Mouse (Mus musculus) embryonic facial prominence, embryonic 14.5 days (tissue): ENCODE results near the gene Shtn1. TPM values are rescaled to one million over a fixed set of nuclear protein-coding genes. Genes with fewer than 3 reads are reported as not detected.

Experiments
- ATAC-seq: fragments of 200-750 bp; cut with Nextera tagmentation; 2 replicates; pipeline ENCODE4 v1.8.0; 2017; ENCODE audit warnings: low read depth, moderate number of reproducible peaks, moderate TSS enrichment
- DNase-seq: peaks from one replicate; pipeline ENCODE4 v3.0.0-alpha.2; 2015; ENCODE audit warnings: low spot score
- H3K27ac ChIP-seq: fragments of 300-500 bp; sonication (generic); replicated peaks from 2 replicates; pipeline ENCODE4 v1.5.1; 2014; ENCODE audit warnings: low read depth, mild to moderate bottlenecking, low read length, moderate library complexity
- H3K27me3 ChIP-seq: fragments of 300-500 bp; sonication (generic); replicated peaks from 2 replicates; pipeline ENCODE4 v1.6.1; 2014; ENCODE audit warnings: low read length; ENCODE audit not compliant: control insufficient read depth, insufficient read depth
- H3K36me3 ChIP-seq: fragments of 300-500 bp; sonication (generic); 2 replicates; pipeline ENCODE4 v1.6.1; 2014; ENCODE audit warnings: low read length, mixed read lengths; ENCODE audit not compliant: control insufficient read depth, insufficient read depth
- H3K4me1 ChIP-seq: fragments of 300-500 bp; sonication (generic); 2 replicates; pipeline ENCODE4 v1.6.1; 2014; ENCODE audit warnings: antibody characterized with exemption, low read length; ENCODE audit not compliant: control insufficient read depth, insufficient read depth
- H3K4me2 ChIP-seq: fragments of 300-500 bp; sonication (generic); 2 replicates; pipeline ENCODE4 v1.6.1; 2014; ENCODE audit warnings: low read depth, mild to moderate bottlenecking, low read length, moderate library complexity, mixed read lengths
- H3K4me3 ChIP-seq: fragments of 300-500 bp; sonication (generic); 2 replicates; pipeline ENCODE4 v1.5.1; 2014; ENCODE audit warnings: low read depth, mild to moderate bottlenecking, low read length
- H3K9ac ChIP-seq: fragments of 300-500 bp; sonication (generic); 2 replicates; pipeline ENCODE4 v1.6.1; 2014; ENCODE audit warnings: low read depth, mild to moderate bottlenecking, low read length, moderate library complexity, mixed read lengths
- H3K9me3 ChIP-seq: fragments of 300-500 bp; sonication (generic); 2 replicates; pipeline ENCODE4 v1.6.1; 2016; ENCODE audit warnings: low read length; ENCODE audit not compliant: control insufficient read depth
- WGBS: fragments of 180-500 bp; shearing (Covaris S2); extraction: QIAGEN DNeasy Blood & Tissue Kit; methylation state at CpG from one replicate; pipeline ENCODE4 v1.1.7; 2014; 5-methylcytosine and 5-hydroxymethylcytosine counted together
- polyA plus RNA-seq: library from polyadenylated mRNA; unstranded; fragments of >200 nt; fragmentation: Nextera tagmentation; extraction: Ambion mirVana; gene quantifications from 2 replicates; pipeline ENCODE4 v1.2.1, GENCODE M21; 2014

Shtn1 gene
- polyA plus RNA-seq, 1 experiment from 2014 or later: 7.0 TPM

GRCm38 (mm10) chr19:58942841-58943828 lies 132.8 kb downstream of the Shtn1 start, which contains the start of the genes Eno4 and Hspa12a:
Gene Eno4, plus strand, starts transcription at chr19:58943425.
Gene Hspa12a, minus strand, starts transcription at chr19:58943654.
- peak within 1 kb of the TSS; percentile 64 for H3K4me3 ChIP-seq
- H3K27ac ChIP-seq: peak within 1 kb of the TSS; percentile 75
- H3K9ac ChIP-seq: peak within 1 kb of the TSS; percentile 80
- peak; percentile 97 for ATAC-seq
- H3K27me3 ChIP-seq: 0 out of 2 replicates have a peak, but pooled peaks cover 3% of the 10 kb centered on the region
- H3K36me3 ChIP-seq: no peaks in the 10 kb centered on the region
- H3K4me2 ChIP-seq: peak within 1 kb of the TSS; percentile 90
- WGBS: under 1% methylated on average over 52 of the region's 65 CpGs
- peak; percentile 96 for DNase-seq
- H3K9me3 ChIP-seq: no peaks in the 10 kb centered on the region
- peaks cover 4% of the 10 kb centered on the region; the same call in 1 of the 2 replicates for H3K4me1 ChIP-seq

- WGBS: 19% methylated on average over 4 of the region's 4 CpGs
- Histone ChIP-seq H3K9me3 (no peaks in the 10 kb centered on the region), H3K27ac (no peak overlapping the region), H3K4me3 (no peak overlapping the region), H3K4me2 (no peak overlapping the region), H3K4me1 (no peaks in the 10 kb centered on the region), H3K27me3 (peaks cover 43% of the 10 kb centered on the region), H3K9ac (no peak overlapping the region), H3K36me3 (no peaks in the 10 kb centered on the region)
- ATAC-seq (no peak), DNase-seq (no peak)
These were observed 142.8 kb downstream of the Shtn1 start for GRCm38 (mm10) chr19:58933062-58933461.

GRCm38 (mm10) chr19:58931081-58931800 lies 144.7 kb downstream of the Shtn1 start:
- Histone ChIP-seq H3K9ac (no peak overlapping the region), H3K4me1 (no peaks in the 10 kb centered on the region), H3K4me3 (no peak overlapping the region), H3K4me2 (no peak overlapping the region), H3K36me3 (no peaks in the 10 kb centered on the region), H3K27ac (no peak overlapping the region), H3K9me3 (no peaks in the 10 kb centered on the region), H3K27me3 (peaks cover 43% of the 10 kb centered on the region)
- DNase-seq (peak; percentile 31), ATAC-seq (no peak)
- 23% methylated on average over 16 of the region's 16 CpGs for WGBS

Other genes with a start within 250 kb of the Shtn1 start
- gene Eno4, start 132.7 kb downstream of the Shtn1 start, polyA plus RNA-seq: 1.1 TPM in 2 replicates
- 5.8 and 7.0 TPM in 2 replicates for gene Hspa12a, start 132.4 kb downstream of the Shtn1 start, polyA plus RNA-seq
- 0.26 TPM in 1 of 2 replicates, not detected in the other for gene Vax1, start 94.0 kb upstream of the Shtn1 start, polyA plus RNA-seq
- 0.18 TPM in 1 of 2 replicates, not detected in the other for gene Kcnk18, start 143.1 kb upstream of the Shtn1 start, polyA plus RNA-seq
- 7.9 and 9.0 TPM in 2 replicates for gene Slc18a2, start 184.8 kb upstream of the Shtn1 start, polyA plus RNA-seq
- 31.0 and 42.8 TPM in 2 replicates for gene Rps12-ps3, start 246.2 kb upstream of the Shtn1 start, polyA plus RNA-seq